11 mouse cellular contexts compared by ENCODE assay signal in genomic region chr19:56135306-56135928, GRCm38 (mm10).
DNase-seq lines count a peak whose midpoint lies in the region; ATAC-seq and TF ChIP-seq lines count a peak whose summit lies in the region.
"Had no signal": no experiment of that assay in that cellular context is flagged by ENCODE, and none has a peak within 500 bp of the region (broad histone marks: within the 10 kb centered on the region; RNA-seq: fewer than 3 reads in every experiment).

No protein-coding gene starts in this region.

- H3K27ac ChIP-seq in heart, embryonic 10.5 days = no peak overlapping the region
- H3K27ac ChIP-seq: forebrain, embryonic 12.5 days; liver, embryonic 15.5 days had no signal

- peak; percentile 93 for DNase-seq in heart, adult 11 months
- no peak for DNase-seq in heart, embryonic 10.5 days (ENCODE audit: low spot score)
- peak; percentile 100 for DNase-seq in adipocyte (ENCODE audit: low spot score)
- peak; percentile 68 for DNase-seq in gastrocnemius, postnatal 14 days
- peak; percentile 4 for DNase-seq in lung, adult 2 months
- no peak for DNase-seq in layer of hippocampus, postnatal 10 days (ENCODE audit: low spot score in 2 of 2)
- DNase-seq in Muller cell, postnatal 12 days (ENCODE audit: inconsistent ontology term) = no peak

- no peaks in the 10 kb centered on the region for H3K9me3 ChIP-seq in heart, embryonic 10.5 days
- H3K9me3 ChIP-seq: liver, embryonic 15.5 days had no signal

- WGBS in heart, embryonic 10.5 days = 73% methylated on average over 7 of the region's 7 CpGs
- 73% methylated on average over 7 of the region's 7 CpGs for WGBS in lung, adult 2 months

- intact Hi-C loops in gastrocnemius, postnatal 14 days (cut with DNase I; ENCODE audit: low total_unique reads) = loop anchor here (10.0 kb wide), 2 partner anchors 591 to 721 kb away; no protein-coding TSS in a partner anchor

- H3K36me3 ChIP-seq in heart, embryonic 10.5 days = no peaks in the 10 kb centered on the region
- H3K36me3 ChIP-seq: forebrain, embryonic 12.5 days; liver, embryonic 15.5 days had no signal

- no peak for TF ChIP-seq CTCF in lung, adult 2 months (IDR thresholded peaks at IDR 0.05; ENCODE audit: insufficient read depth, low read length)

- no peak for TF ChIP-seq POLR2A in lung, adult 2 months (IDR thresholded peaks at IDR 0.05; ENCODE audit: borderline replicate concordance, extremely low read depth, low read depth, low read length)

- no peak overlapping the region for H3K4me3 ChIP-seq in heart, embryonic 10.5 days
- no peak overlapping the region for H3K4me3 ChIP-seq in lung, adult 2 months (replicated peaks; ENCODE audit: extremely low read depth, low read depth, low read length)
- H3K4me3 ChIP-seq: forebrain, embryonic 12.5 days; liver, embryonic 15.5 days; myocyte had no signal

- no peak for ATAC-seq in monocyte, adult 5-6 weeks (replicated peaks; ENCODE audit: insufficient number of reproducible peaks, low FRiP score, low TSS enrichment, poor library complexity, severe bottlenecking)

- peaks cover 25% of the 10 kb centered on the region; the same call in 1 of the 2 replicates for H3K27me3 ChIP-seq in heart, embryonic 10.5 days (ENCODE audit: insufficient read depth, poor library complexity, severe bottlenecking)

- H3K4me1 ChIP-seq in heart, embryonic 10.5 days = 0 out of 2 replicates have a peak, but pooled peaks cover 14% of the 10 kb centered on the region
- no peaks in the 10 kb centered on the region for H3K4me1 ChIP-seq in lung, adult 2 months (ENCODE audit: control insufficient read depth, insufficient read depth, low read length)
- H3K4me1 ChIP-seq: liver, embryonic 15.5 days had no signal

Comparison
In these comparisons a context has a peak if more than half of its experiments do, and no peak if none do; other contexts are left out.
1. DNase-seq: peak in heart, adult 11 months (single experiment), adipocyte (single experiment), gastrocnemius, postnatal 14 days (single experiment) and lung, adult 2 months (single experiment); none in heart, embryonic 10.5 days (single experiment), layer of hippocampus, postnatal 10 days (0 of 2) and Muller cell, postnatal 12 days (single experiment).